ENCODE assay signal across 8 mouse cellular contexts in genomic region chr4:83283973-83284767, GRCm38 (mm10). TPM values are rescaled to one million over a fixed set of nuclear protein-coding genes. Genes with fewer than 3 reads are reported as not detected.
DNase-seq lines count a peak whose midpoint lies in the region; ATAC-seq and TF ChIP-seq lines count a peak whose summit lies in the region.

No protein-coding gene starts in this region.

- no peaks in the 10 kb centered on the region for H3K36me3 ChIP-seq in limb, embryonic 12.5 days
- H3K36me3 ChIP-seq in neural tube, embryonic 12.5 days: no peaks in the 10 kb centered on the region
- no peaks in the 10 kb centered on the region for H3K36me3 ChIP-seq in thymus, adult 2 months (ENCODE audit: control insufficient read depth, insufficient read depth, low read length)

- no peaks in the 10 kb centered on the region for H3K27me3 ChIP-seq in limb, embryonic 12.5 days
- no peaks in the 10 kb centered on the region for H3K27me3 ChIP-seq in neural tube, embryonic 12.5 days (replicated peaks)
- 0 out of 2 replicates have a peak, but pooled peaks cover 5% of the 10 kb centered on the region for H3K27me3 ChIP-seq in thymus, adult 2 months (ENCODE audit: control insufficient read depth, insufficient read depth, low read length)

- 18% methylated on average over 19 of the region's 19 CpGs for WGBS in limb, embryonic 12.5 days
- 21% methylated on average over 19 of the region's 19 CpGs for WGBS in neural tube, embryonic 12.5 days
- 29% methylated on average over 19 of the region's 19 CpGs for WGBS in thymus, adult 2 months

- H3K9me3 ChIP-seq in limb, embryonic 12.5 days: no peaks in the 10 kb centered on the region
- H3K9me3 ChIP-seq in neural tube, embryonic 12.5 days: no peaks in the 10 kb centered on the region

- DNase-seq in layer of hippocampus, adult 2 months (ENCODE audit: low spot score in 2 of 2): no peak
- no peak for DNase-seq in layer of hippocampus, adult 11-12 months (ENCODE audit: low spot score)
- peak; percentile 77 to 78 for DNase-seq in cerebellum, postnatal 10 days
- DNase-seq in forelimb bud, embryonic 11.5 days (ENCODE audit: low read depth, low spot score): peak; percentile 43
- DNase-seq in thymus, adult 2 months: no peak
- DNase-seq in thymus, postnatal 36 days: no peak

- no peak for ATAC-seq in limb, embryonic 12.5 days (ENCODE audit: insufficient number of reproducible peaks, insufficient read depth, low FRiP score, low TSS enrichment, low read depth)
- peak; percentile 90 for ATAC-seq in neural tube, embryonic 12.5 days (ENCODE audit: low FRiP score, low read depth)

- H3K27ac ChIP-seq in layer of hippocampus, adult 2 months: peak overlapping the region; percentile 89
- no peak overlapping the region for H3K27ac ChIP-seq in limb, embryonic 12.5 days
- no peak overlapping the region for H3K27ac ChIP-seq in neural tube, embryonic 12.5 days
- H3K27ac ChIP-seq in thymus, adult 2 months (ENCODE audit: control insufficient read depth, insufficient read depth, low read length): no peak overlapping the region

- peak overlapping the region; percentile 73 for H3K4me3 ChIP-seq in layer of hippocampus, adult 2 months
- peak overlapping the region; percentile 37 for H3K4me3 ChIP-seq in limb, embryonic 12.5 days (replicated peaks)
- H3K4me3 ChIP-seq in neural tube, embryonic 12.5 days: peak overlapping the region; percentile 41
- no peak overlapping the region for H3K4me3 ChIP-seq in thymus, adult 2 months (ENCODE audit: control insufficient read depth, insufficient read depth, low read length)

- H3K4me2 ChIP-seq in limb, embryonic 12.5 days: peak overlapping the region; percentile 74
- peak overlapping the region; percentile 75 for H3K4me2 ChIP-seq in neural tube, embryonic 12.5 days (replicated peaks)

- no peak for TF ChIP-seq POLR2A in thymus, adult 2 months (IDR thresholded peaks at IDR 0.05; ENCODE audit: control insufficient read depth, extremely low read depth, insufficient read depth, low read length, poor library complexity)

- peak overlapping the region; percentile 35; the same call in 1 of the 2 replicates for H3K9ac ChIP-seq in limb, embryonic 12.5 days (replicated peaks)
- H3K9ac ChIP-seq in neural tube, embryonic 12.5 days: peak overlapping the region; percentile 42

- peaks cover 25% of the 10 kb centered on the region for H3K4me1 ChIP-seq in limb, embryonic 12.5 days (replicated peaks)
- H3K4me1 ChIP-seq in neural tube, embryonic 12.5 days: no peaks in the 10 kb centered on the region
- H3K4me1 ChIP-seq in thymus, adult 2 months (replicated peaks; ENCODE audit: control insufficient read depth, insufficient read depth, low read length): no peaks in the 10 kb centered on the region; the same call in 1 of the 2 replicates

- no peak for TF ChIP-seq CTCF in layer of hippocampus, adult 2 months (conservative IDR thresholded peaks at IDR 0.05)
- no peak for TF ChIP-seq CTCF in thymus, adult 2 months (IDR thresholded peaks at IDR 0.05; ENCODE audit: borderline replicate concordance, control insufficient read depth, extremely low read depth, insufficient read depth, low read length, poor library complexity)

RNA-seq across cellular contexts. Expression of gene Ttc39b, which starts 39.9 kb away (rescaled TPM):
- 10 to 100 TPM; 34.6 to 37.0 TPM for total RNA-seq in layer of hippocampus, adult 2 months (2021)
- 2.0 and 2.3 TPM in 2 replicates for polyA plus RNA-seq in limb, embryonic 12.5 days (2016; fragmentation: Nextera tagmentation; extraction: Ambion mirVana)
- polyA plus RNA-seq in neural tube, embryonic 12.5 days (2016; fragmentation: Nextera tagmentation; extraction: Ambion mirVana): 3.3 TPM in 2 replicates
- 1.7 and 2.5 TPM in 2 replicates for polyA plus RNA-seq in thymus, adult 2 months (2012; rRNA removed)

Comparison
In these comparisons a context has a peak if more than half of its experiments do, and no peak if none do; other contexts are left out.
1. DNase-seq: peak in cerebellum, postnatal 10 days (2 of 2) and forelimb bud, embryonic 11.5 days (single experiment); none in layer of hippocampus, adult 2 months (0 of 2), layer of hippocampus, adult 11-12 months (single experiment), thymus, adult 2 months (single experiment) and thymus, postnatal 36 days (0 of 2).